Mouse (Mus musculus) small intestine, adult 10 weeks (tissue): Measurements from ENCODE around the gene Npy4r. TPM values are rescaled to one million over a fixed set of nuclear protein-coding genes. Genes with fewer than 3 reads are reported as not detected.

Experiments
- polyA plus RNA-seq: library from polyadenylated mRNA; stranded (reverse); fragments of 350-450 nt; fragmentation: Illumina TruSeq; extraction: RNeasy Lipid Tissue Mini Kit (QIAGEN cat#74804); gene quantifications from one replicate; pipeline ENCODE4 v1.2.3, GENCODE M21; 2014; ENCODE audit warnings: low replicate concordance

The Npy4r gene
- not detected for polyA plus RNA-seq

DNA sequence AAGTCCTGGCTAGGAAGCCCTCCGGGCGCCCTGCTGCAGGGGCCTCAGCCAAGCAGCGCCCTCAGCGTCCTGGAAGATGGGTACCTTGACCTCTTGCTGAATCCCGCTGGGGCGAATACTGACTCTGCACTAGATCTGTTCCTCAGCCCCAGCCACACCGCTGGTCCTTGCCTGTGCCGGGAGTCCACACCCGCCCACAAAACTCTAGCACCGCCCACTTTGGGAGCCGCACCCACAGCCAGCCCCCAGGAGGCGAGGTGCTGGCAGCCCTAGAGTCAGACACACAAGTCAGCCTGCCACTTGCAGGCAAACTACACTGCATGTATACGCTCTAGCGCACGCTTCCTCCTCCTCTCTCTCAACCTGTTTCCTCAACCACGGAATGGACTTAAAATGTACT lies at the start of gene Npy4r:
Gene Npy4r (minus strand): TSS at position 148 of the 400 bp plus-strand sequence.

DNA sequence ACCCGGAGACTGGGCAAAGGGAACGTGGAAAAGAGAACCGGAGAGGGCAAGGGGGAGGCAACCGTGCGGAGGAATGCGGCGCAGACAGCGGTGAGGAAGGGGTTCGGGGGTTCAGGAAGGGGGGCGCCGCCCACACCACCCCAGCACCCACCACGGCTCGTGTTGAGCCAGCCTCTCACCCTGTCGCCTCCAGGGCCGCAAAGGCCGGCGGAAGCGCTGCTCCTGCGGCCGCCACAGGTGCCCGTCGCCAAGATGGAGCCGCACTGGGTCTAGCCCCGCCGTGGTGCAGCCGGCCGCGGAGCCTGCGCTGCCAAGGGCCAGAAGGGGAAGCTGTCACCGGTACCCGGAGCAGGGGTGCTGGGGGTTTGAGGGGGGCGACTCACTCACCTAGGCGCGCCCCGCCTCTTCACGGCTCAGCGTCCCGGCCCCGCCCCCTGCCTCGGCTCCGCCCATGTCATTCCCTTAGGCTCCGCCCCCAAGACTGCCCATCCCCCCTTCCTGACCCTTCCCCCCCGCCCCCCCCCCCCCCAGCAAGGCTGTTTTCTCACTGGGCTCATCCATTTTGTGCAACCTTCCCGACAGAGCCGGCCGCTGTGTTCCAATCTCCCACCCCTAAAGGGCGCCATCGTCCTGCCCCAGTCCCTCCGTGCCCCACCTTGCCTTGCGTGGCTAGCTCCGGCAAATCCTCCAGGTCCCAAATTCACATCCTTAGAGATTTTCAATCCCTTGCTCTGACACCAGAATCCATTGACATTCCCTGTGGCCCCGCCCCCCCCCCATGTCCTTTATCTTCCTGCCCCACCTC lies 49.1 kb upstream of the Npy4r start, which contains the start of gene Gprin2:
Gene Gprin2 (minus strand): TSS at position 423 of the 805 bp plus-strand sequence.

DNA sequence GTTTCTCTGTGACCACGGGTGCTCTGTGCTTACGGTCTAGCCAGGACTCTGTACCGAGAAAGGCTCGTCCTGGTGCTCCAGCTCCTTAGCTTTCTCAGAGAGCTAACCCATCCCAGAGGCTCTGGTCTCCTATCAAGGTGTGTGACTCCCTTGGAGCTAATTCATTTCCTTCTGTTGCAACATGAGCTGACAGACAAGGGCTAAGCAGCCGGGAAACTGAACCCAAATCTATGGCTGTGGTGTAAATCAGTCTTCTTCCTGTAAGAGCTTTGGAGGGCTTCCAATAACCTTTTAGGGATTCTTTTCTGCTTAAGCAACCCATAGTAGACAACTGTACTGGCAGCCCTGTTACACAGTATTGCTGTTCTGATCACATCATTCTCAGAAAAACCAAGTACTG lies 49.7 kb downstream of the Npy4r start, which contains the start of gene A630023A22Rik:
Gene A630023A22Rik (minus strand): TSS at position 154 of the 400 bp plus-strand sequence.

Other genes starting within 250 kb of the Npy4r start
- gene Gdf10, start 228.9 kb downstream of the Npy4r start, polyA plus RNA-seq, result 0.93 TPM
- not detected for gene Gdf2, start 211.4 kb downstream of the Npy4r start, polyA plus RNA-seq
- not detected for gene Rbp3, start 198.5 kb downstream of the Npy4r start, polyA plus RNA-seq
- not detected for gene Zfp488, start 173.7 kb downstream of the Npy4r start, polyA plus RNA-seq
- not detected for gene Gm30083, start 137.3 kb downstream of the Npy4r start, polyA plus RNA-seq
- gene Gm5460, start 135.7 kb downstream of the Npy4r start, polyA plus RNA-seq, result not detected
- gene Antxrl, start 99.8 kb downstream of the Npy4r start, polyA plus RNA-seq, result not detected
- not detected for gene Anxa8, start 66.5 kb downstream of the Npy4r start, polyA plus RNA-seq
- not detected for gene A630023A22Rik, start 49.7 kb downstream of the Npy4r start, polyA plus RNA-seq
- 0.04 TPM for gene Gprin2, start 49.2 kb upstream of the Npy4r start, polyA plus RNA-seq
- 0.48 TPM for gene Syt15, start 67.1 kb upstream of the Npy4r start, polyA plus RNA-seq
- 5.9 TPM for gene Shld2, start 158.0 kb upstream of the Npy4r start, polyA plus RNA-seq
- gene Glud1, start 158.2 kb upstream of the Npy4r start, polyA plus RNA-seq, result 339 TPM
- not detected for gene Fam25c, start 202.9 kb upstream of the Npy4r start, polyA plus RNA-seq
- gene Sncg, start 222.3 kb upstream of the Npy4r start, polyA plus RNA-seq, result not detected
- 2.5 TPM for gene Mmrn2, start 223.0 kb upstream of the Npy4r start, polyA plus RNA-seq